Mouse (Mus musculus) lung, adult 2 months (tissue): ENCODE measurements around the gene Lrrc10b.

Experiments
- CTCF ChIP-seq: fragments of 200-500 bp; IDR thresholded peaks from 2 replicates; pipeline ENCODE4 v1.5.1; 2011; ENCODE audit warnings: mild to moderate bottlenecking, low read length, control low read depth; ENCODE audit not compliant: insufficient read depth
- POLR2A ChIP-seq: fragments of 200-500 bp; IDR thresholded peaks from 2 replicates; pipeline ENCODE4 v1.6.1; 2011; ENCODE audit warnings: low read depth, mild to moderate bottlenecking, control low read depth, low read length, borderline replicate concordance; ENCODE audit errors: extremely low read depth

GRCm38 (mm10) chr19:10434927-10435326 is 22.3 kb downstream of the Lrrc10b start:
- TF ChIP-seq CTCF: no peak
- TF ChIP-seq POLR2A: peak; percentile 7; the same call in 1 of the 2 replicates
